Mouse (Mus musculus): ENCODE results near the gene Shf.
A peak's percentile ranks its signal among the peaks of the same experiment; 100 is the strongest.
"Not testable (repeated sequence)": the region's sequence is repeated elsewhere in the genome, so short reads cannot be mapped to it uniquely, and the experiment has no call there.

Shf gene

DNA sequence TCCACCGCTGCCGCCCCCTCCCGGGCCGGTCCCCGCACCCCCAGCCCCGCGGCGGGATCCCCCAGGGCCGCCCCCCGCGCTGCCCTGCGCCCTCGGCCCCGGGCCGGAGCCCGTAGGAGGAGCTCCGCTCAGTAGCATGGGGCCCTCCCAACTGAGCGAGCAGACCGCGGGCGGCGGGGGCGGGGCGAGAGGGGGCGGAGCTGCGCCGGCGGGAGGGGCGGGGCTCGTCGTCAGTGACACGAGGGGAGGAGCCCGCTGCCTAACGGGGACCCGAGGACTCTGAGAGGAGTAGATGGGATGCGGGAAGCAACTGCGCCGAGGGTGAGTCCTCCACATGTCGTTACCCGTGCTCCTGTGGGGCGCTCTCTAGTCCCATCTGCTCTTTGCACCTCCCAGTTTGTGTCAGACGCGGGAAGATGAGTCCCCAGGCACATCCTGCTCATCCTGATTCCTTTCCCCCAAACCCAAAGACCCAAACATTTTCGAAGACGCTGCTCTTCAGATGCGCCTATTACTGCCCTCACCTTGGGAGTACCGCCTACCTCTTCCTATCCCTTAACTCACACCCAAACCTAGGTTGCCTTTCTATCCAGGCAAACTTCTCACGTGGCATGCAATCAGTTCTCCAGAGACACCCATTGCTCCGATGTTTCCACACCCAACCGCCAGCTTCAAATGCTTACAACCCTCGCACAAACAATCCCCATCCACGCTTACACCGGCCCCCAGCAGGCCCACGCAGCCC lies at the start of gene Shf:
Shf (minus strand) TSS at position 168 of the 745 bp plus-strand sequence.
- DNase-seq: peak; percentile 95 to 96

DNA sequence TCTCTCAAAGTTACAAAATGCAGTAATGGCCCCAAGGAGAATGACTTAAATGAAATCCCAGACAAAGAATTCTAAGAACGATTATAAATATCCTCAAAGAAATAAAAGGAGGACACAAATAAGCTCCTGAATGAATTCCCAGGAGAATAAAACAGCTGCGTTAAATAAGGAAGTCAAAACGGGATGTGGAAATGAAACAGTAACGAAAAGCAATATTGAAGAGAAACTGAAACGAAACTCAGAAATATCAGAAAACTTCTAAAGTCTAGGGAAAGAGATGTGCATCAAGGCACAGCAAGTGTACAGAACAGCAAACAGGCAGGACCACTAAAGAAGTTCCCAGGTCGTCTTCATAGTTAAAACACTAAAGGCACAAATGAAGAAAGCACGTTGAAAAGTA lies 40.0 kb upstream of the Shf start:
- DNase-seq: no peak

DNA sequence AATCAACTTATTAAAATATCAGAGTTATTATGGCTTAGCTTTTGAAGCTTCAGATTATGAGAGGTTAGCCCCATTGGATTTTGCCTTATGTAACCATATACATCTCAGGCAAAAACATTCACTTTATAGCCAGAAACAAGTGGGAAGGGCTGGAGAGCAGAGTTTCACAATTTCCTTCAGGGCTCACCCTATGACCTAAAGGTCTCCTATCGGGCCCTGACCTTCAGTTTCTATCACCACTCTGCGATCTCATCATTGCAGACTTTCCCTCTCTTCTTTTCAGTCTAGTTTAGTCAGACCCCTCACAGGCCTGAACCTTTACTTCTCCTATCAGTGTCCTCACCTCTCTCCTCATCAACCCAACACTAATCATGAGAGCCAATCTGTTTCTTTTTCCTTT lies 38.6 kb upstream of the Shf start:
- no peak for DNase-seq

DNA sequence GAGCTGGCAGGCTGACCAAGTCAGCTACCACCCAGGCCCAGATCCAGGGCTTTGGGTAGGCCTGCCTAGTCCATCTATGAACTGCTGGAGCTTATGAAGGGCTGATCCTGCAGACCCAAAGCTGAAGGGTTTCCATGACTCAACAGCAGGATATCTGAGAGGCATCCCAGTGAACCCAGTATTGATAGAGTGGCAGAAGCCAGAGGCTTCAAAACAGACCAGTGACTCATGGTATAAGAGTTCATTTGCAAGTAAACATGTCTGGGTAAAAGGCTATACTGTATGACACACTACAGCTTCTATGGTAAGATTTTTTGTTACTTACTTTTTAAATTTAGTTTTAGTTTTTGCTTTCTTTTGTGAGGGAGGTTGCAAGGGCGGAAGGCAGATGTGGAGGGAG lies 27.2 kb upstream of the Shf start:
- DNase-seq: no peak

DNA sequence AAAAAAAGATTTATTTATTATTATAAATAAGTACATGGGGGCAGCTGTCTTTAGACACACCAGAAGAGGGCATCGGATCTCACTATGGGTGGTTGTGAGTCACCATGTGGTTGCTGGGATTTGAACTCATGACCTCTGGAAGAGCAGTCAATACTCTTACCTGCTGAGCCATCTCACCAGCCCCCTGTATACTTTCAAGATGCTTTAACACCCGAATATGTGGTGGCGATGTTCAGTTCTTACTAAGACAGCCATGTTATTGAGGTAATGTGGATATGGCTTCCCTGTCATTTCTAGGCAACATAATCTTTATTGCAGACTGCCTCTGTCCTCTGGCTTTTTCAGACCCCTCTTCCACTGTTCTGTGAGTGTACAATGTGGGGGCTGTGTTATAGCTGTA lies 18.2 kb upstream of the Shf start:
- DNase-seq: not testable (repeated sequence)

DNA sequence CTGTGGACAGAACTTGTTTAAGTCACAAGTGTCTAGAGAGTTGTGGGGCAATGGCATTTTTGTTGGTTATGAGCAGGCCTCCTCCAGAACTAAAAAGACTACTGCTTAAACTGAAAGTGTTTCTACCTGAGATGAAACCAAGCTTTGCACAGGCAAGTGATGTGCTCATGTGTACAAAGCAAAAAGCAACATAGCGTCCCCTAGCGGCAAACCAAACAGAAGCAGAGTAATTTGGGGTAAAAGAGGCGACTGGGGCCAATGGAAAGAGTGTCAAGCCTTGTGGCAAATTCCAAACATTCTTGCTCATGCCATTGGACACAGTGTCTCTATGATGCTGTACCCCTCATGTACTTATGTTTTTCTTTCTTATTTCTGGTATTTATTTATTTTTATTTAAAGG lies 16.1 kb upstream of the Shf start:
- DNase-seq: no peak

DNA sequence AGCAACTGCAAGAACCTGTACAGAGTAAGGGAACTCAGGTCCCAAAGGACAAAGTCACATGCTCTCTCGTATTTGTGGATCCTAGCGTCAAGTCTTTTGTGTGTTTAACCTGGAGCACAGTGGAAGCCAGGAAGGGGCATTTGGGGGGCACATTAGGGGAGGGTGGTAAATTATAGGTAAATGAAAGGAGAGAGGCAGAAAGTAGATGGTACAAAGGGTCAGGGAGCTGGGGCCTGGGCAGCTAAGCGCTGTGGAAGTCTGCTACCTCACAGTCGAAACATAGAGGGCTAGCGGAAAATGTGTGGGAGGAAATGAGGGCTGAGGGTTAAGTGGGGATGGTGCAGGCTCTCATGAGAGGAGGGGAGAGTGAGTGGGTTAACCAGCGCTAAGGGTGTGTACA lies 13.2 kb upstream of the Shf start:
- no peak for DNase-seq

DNA sequence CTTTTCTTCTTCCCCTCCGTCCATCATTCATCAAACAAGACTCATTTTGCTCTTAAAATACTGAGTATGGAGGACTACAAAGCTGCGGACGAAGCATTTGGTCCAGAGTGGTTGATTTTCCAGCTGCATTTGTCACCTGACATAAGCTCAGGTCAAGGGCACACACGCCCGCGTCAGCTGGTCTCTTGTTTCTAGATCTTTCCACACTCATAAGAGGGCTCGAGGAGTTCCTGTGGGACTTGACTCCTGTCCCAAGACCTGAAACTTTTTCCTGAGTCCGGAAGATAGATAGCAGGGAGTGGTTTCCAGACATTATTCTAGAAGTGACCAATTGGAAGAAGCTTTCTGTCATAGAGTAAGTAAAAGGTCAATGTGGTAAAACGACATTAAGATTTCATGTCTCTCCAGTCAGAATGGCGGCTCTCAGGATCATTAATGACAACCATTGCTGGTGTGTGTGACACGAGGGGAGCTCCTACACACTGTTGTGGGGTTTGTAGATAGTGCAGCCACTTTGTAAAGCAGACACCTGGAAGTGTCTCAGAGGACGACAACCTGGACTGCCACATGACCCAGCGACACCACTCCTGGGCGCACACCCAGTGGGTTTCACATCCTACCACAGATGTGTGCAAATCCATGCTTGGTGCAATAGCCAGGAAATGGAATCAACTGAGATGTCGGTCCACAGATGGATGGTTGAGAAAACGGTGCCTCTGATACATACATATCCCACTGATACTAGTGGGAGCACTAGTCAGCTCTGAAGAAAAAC lies 12.6 kb upstream of the Shf start:
- DNase-seq: peak; percentile 20 to 37

DNA sequence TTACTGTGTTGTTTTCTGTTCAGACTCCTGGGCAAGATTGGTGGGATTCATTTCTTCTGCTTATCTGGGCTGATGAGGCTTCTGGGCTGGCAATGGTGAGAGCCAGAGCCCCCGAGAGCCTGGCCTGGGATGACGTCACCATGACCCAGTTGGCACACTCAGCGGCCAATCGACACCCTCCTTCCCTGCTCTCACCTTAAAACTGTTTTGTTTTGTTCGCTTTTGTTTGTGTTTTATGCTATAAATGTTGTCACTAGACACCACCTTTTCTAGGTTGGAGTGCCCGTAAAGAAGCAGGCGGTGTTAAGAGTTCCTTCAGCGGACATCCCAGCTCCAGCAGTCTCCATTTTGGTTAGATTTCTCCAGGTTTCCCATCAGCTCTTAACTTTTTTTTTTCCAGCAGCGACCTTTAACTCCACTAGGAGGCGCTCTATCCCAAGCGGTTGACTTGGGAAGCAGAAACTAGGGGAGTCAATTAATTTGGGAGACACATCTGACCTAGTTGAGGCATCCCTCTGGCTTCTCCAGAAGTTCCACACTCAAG lies 11.9 kb upstream of the Shf start:
- DNase-seq: peak; percentile 54 to 68

DNA sequence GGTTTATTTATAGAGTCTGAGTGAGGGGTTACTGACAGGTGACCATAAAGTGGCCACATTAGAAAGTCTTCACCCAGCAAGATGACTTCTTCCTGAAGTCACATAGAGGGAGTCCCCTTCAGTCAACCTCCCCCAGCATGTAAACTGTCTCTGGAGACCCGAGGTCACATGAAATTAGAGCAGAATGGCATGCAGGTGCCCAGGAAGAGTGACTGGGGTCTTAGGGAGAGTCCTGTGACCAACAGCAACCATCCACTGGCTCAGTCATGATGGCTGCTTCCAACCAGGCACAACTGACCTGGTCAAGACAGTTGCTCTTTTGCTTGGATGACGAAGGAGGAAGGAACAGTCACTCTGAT lies 10.3 kb upstream of the Shf start:
- no peak for DNase-seq

DNA sequence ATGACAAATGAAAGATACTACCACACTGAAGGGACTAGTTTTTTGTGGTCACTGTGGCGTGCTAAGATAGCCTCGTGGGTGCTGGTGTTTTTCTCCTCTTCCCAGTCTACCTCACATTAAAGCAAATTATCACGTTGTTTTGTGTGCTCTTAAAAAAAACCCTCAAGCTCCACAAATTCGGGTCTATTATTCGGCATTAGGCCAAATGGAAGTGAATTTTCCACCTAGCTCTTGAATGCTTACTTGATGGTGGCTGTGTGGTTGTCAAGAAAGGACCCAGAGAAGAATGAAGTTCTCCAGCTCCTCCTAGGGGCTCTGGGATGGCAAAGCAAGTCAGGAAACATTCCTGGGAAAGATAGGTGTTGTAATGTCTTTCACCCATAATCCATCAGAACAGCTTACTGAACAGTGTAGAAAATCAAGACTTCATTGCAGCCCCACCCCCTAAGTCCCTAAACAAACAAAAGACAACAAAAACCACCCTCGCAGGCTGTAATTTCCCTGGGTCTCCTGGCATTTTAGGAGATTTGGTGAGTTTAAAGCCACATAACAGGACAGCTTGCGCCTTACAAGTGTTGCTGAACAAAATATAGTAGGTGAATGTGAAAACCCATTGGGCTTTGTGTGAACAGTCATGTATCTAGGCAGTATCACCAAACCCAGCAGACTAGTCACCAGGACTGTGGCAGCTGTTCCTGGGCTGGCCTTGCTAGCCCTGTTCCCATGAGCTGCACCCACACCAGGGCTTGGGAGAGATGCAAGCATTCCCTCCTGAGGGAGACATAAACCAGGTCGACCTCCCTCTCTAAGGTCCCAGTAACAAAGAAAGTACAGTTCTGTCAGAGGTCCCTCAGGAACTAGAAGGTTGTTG lies 9.7 kb upstream of the Shf start:
- DNase-seq: peak; percentile 31 to 57

DNA sequence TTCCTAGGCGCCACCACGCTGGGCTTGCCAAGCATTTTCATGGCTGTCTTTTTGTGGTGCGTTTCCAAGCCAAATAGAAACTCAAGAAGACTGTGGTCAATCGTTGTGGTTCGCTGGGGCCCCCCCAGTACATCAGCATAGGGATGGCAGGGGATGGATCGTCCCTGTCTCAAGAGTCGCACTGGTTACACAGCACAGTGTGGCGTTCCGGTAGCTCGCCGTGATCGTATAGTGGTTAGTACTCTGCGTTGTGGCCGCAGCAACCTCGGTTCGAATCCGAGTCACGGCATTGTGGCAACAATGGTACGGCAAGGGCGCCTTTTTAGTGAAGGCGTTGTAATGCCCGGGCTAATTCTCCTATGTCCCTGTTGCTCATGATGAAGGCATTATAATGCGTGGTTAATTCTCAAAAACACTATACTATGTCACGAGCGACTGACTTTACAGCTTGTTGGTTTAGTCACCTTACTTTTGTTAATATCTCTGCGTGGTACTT lies 8.8 kb upstream of the Shf start:
- DNase-seq: peak; percentile 70 to 81

DNA sequence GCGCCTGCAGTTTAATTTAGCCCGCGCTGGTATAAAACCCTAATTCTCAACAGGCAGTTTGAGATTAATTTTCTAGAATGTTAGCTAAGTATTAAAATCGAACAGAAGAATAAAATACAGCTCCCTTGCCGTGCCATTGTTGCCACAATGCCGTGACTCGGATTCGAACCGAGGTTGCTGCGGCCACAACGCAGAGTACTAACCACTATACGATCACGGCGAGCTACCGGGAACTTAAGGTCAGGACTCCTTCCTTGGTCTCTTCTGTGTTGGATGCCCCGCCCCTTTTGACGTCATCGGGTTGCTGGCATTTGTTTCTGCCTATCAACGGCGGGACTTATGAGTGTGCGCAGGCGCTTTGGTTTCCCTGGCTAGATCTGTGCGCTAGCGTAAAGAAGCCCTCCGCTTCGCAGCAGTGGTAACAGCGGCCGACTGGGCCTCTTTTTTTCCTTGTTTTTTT lies 8.3 kb upstream of the Shf start:
- peak; percentile 98 for DNase-seq

DNA sequence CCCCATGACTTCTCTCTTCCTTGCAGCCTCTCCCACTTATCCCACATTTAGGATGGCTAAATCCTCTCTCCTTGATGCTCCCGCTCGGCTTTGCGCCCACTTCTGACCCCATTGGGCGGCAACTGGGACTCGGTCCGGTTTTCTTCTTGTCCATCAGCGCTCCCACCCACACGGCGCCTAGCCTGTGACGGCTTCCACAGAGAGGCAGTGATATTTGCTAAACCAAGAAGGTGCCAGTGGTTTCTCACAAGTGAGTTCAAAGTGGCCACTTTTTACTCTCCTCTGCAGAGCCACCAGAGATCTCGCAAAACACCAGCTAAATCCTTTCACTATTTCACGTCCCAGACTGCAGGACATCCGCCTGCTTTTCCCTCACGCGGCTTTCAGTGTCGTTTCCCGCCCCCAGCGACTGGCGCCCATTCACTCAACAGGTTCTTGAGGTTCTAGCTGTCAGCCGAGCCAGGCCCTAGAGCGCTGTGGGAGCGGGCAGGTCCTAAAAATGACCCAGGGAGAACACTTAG lies 7.1 kb upstream of the Shf start:
- peak; percentile 64 to 74 for DNase-seq

DNA sequence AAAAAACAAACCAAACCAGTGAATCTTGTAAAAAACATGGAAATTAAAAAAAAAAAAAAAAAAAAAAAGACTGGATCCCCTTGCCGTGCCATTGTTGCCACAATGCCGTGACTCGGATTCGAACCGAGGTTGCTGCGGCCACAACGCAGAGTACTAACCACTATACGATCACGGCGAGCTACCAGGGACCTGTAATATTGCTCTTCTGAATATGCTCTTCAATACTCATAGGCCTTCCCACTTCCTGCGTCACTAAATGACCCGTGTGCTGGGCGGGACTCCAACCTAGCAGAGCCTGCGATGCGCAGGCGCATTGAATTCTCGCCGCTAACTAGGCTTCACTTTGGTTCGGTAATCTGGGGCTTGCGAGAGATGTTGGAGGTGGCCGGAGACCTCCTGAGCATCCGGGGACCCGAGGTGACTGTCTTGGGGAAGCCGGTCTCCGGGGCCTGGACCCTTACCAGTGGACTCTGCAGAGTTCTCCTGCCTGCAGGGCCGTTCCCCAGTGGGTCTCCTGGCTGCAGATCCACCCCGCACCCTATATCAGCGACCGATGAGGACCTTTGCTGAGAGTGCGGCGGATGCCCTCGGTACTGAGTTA lies 6.5 kb upstream of the Shf start:
- DNase-seq: peak; percentile 91 to 96

DNA sequence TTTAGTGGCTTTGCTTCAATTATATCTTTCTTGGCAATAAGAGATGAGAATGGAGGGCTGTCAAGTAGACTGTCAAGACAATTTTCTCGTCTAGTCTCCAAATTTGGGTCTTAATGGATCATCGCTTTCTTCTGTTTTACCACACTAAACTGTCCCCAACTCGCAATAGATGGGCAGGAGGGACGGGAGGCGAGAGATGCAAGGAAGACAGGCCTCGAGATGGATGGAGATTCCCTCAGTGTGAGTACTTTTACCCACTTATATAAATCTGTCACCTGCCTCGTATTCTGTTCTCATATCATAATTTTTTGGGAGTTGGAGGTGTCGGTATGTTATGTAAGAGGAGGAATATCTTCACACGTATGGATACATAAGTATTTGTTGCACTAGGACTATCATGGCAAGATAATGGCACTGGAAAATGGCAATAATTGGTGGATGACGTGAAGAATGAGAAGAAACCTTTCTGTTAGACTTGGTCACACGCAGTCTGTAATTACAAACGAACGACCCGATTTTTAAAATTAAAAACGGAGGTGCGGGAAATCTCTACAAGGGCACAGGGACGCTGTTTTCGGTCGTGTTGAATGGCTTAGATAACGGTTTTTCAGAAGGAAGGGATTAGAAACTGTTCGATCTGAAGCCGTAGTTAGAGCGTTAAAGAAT lies 5.8 kb upstream of the Shf start:
- no peak for DNase-seq

DNA sequence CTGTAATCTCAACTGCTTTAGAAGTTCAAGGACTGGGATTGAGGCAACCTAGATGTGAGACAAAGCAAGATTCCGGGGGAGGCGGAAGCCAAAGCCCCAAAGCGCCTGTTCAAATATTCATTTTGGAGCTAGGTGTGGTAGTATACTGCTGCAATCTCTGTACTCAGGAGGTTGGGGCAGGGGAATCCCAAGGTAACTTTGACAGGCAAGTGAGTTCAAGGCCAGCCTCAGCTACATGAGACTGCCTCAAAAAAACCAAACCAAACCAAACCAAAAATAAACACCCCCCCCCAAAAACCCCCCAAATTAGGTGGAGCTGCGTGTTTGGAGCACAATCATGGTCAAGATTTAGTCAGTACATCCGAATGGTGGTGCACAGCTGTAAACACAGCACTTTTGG lies 5.0 kb upstream of the Shf start:
- DNase-seq: no peak

DNA sequence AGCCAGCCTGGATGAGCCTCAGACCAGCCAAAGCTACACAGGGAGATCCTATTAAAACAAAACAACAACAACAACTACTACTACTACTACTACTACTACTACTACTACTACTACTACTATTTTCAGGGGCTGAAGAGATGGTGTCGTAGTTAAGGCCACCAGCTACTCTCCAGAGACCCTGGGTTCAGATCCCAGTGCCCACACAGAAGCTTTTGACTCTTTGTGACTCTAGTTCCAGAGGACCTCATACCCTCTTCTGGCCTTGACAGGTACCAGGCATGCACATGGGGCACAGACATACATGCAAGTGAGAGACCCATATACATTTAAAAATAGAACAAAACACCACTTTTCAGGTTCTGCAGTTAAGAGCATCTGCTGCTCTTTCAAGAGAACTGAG lies 3.6 kb upstream of the Shf start:
- no peak for DNase-seq

DNA sequence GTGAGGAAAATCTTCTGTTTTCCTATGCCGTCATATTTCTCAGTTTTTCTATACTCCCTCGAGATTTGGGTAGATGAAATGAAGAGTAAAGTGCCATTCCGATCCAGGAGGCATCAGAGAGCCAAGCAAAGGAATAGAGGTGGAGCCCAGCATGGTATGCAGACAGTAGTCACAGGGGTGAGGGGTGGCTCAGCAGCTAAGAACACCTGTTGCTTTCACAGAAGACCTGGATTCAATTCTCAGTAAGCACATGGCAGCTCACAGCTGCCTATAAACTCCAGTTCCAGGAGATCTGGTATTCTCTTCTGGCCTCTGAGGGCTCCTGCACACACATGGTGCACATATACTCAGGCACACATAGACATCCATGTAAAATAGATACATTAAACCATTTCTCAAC lies 3.1 kb upstream of the Shf start:
- DNase-seq: no peak

DNA sequence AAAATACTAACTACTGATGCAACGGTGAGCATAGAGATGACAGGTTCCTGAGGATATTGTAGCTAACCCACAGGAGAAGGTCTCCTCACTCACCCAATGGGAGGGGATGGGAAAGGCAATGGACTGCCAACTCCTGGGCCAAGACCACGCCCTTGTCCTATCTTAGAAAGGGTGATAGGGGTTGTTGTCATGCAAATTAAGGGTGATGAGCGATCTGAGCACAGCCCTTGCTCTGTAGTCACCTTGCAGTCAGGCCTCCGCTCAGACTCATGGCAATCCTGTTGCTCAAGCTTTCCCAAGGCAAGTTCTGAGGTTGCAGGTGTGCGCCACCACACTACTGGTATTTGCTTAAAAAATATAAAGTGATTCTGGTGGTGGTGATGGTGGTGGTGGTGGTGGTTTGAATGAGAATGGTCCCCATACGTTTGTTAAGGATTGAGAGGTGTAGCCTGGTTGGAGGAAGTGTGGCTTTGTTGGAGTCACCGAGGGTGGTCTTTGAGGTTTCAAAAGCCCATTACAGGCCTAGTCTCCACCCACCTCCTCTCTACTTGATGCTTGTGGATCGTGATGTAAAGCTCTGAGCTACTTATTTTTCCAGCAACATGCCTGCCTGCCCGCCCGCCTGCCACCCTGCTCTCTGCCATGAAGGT lies 1.3 kb upstream of the Shf start:
- no peak for DNase-seq

Measured in kidney, postnatal 4 days (tissue).